Mouse (Mus musculus) G1E-ER4 (cell line): ENCODE measurements around the gene Hba-x. TPM values are rescaled to one million over a fixed set of nuclear protein-coding genes. Genes with fewer than 3 reads are reported as not detected.
A peak's percentile ranks its signal among the peaks of the same experiment; 100 is the strongest.

Experiments used
- GATA1 ChIP-seq: IDR thresholded peaks from one replicate; pipeline ENCODE4 v1.8.0; 2012; ENCODE audit warnings: low read length, inconsistent platforms
- polyA plus RNA-seq: library from polyadenylated mRNA; stranded (reverse); fragments of >175 nt; gene quantifications from 2 replicates; pipeline ENCODE4 v1.2.3, GENCODE M21; 2012

Hba-x gene
- polyA plus RNA-seq, 1 experiment, result not detected

DNA sequence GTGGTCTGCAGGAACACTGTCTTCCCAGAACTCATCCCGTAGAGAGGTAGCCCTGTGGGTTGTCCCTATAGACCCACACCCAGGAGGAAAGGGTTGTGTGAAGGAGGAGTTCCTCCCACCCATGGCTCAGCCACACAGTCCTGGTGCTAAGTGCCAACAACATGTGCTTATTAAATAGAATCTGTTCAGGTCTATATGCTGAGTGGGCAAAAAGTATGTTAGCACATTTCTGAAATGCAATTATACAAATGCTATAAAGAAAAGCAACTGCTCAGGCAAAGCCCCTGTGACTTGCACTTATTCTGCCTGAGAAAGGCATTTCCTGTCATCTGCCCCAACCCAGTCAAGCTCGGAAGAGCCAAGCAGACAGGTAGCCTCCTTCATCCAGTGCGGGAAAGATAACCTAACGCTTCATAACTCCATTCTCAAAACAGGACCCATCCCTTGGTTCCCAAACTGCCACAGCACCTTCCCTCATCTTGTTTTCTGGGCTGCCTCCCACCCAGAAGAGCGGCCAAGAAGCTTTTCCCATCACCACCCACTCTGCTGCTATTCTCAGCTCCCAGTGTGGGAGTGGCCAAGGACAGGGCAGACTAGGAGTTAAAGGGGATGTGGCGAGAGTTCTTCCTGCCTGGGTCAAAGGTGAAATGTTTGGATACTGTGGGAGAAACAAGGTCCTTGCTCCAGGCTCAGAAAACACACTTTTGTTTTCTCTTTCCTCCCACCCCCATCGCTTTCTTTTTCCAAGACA is 32.8 kb upstream of the Hba-x start:
- TF ChIP-seq GATA1, result no peak

GRCm38 (mm10) chr11:32244064-32244463 is 32.1 kb upstream of the Hba-x start:
- TF ChIP-seq GATA1, result no peak

DNA sequence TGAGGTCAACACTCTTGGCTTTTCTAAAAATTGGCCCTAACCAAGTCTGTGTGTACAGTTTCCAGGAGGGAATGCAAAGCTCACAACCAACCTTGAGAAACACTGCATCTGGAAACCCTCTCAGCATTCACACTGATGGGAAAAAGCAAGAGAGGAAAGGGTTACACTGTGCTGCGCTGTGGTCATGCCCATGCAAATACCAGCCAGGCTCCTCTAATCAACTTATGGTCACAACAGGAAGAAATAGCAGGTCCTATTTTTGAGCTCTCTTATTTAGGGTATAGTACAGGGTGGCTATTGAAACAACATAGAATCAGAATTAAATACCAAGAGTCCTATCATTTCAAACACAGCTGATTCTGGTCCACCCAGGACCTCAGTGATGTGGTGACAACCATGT is 31.6 kb upstream of the Hba-x start:
- no peak for TF ChIP-seq GATA1

DNA sequence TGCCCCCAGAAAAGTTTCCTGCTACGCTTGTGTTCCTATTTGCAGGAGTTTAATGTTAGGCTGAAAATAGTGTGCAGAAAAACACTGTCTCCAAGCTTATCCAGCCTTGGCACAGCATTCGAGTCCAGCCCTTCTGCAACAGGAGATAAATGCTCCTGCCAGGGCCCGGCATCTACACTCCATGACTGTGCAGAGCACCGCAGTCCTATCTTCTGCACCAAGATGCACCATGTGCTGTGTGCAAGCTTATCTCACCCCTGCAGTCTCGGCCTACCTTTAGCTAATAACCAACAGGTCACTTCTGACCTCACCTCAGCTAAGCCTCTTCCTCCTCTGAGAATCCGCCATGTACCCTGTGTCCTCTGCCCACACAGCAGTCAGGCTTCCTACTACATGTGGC is 30.6 kb upstream of the Hba-x start:
- TF ChIP-seq GATA1, result peak; percentile 96

GRCm38 (mm10) chr11:32247068-32247467 is 29.1 kb upstream of the Hba-x start:
- no peak for TF ChIP-seq GATA1

GRCm38 (mm10) chr11:32248350-32248749 is 27.9 kb upstream of the Hba-x start:
- TF ChIP-seq GATA1, result no peak

- TF ChIP-seq GATA1, result peak; percentile 95
These were observed 25.1 kb upstream of the Hba-x start for GRCm38 (mm10) chr11:32250880-32251763.

- no peak for TF ChIP-seq GATA1
These were observed 23.1 kb upstream of the Hba-x start for GRCm38 (mm10) chr11:32253121-32253520.

DNA sequence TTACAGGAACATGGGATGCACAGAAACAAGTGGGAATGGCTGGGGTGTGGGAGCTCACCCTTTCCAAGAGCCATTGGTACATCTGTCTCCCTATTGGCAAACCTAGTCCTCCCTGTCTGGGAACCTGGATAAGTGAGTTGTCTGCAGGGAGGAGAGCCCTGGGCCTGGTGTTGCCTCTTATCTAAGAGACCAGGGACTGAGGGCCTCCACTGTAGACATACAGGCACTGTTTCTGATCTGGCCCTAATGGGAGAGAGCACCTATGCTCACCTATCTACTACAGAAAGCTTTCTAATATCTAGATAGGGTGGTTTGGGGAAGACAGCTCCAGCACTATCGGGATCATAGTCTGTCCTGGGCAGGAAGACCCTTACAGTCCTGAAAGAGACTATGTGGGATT is 20.1 kb upstream of the Hba-x start:
- TF ChIP-seq GATA1, result no peak

GRCm38 (mm10) chr11:32256566-32256965 is 19.6 kb upstream of the Hba-x start:
- no peak for TF ChIP-seq GATA1

- TF ChIP-seq GATA1, result no peak
These were observed 13.4 kb upstream of the Hba-x start for GRCm38 (mm10) chr11:32262674-32263415.

- TF ChIP-seq GATA1, result peak; percentile 39
These were observed 11.0 kb upstream of the Hba-x start for GRCm38 (mm10) chr11:32265117-32265738.

DNA sequence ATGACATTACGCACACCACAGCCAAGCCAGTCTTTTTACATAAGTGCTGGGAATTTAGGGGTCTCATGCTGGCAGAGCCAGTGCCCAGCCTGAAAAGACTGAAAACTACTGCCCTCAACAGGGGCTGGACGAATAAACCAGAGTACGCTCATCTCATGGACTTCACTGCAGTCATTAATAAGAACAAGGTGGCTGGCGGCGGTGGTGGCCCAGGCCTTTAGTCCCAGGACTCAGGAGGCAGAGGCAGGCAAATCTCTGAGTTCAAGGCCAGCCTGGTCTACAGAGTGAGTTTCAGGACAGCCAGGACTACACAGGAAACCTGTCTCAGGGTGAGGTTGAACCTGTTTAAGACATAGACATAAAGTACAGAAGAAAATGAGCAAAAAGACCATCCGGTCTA is 10.0 kb upstream of the Hba-x start:
- no peak for TF ChIP-seq GATA1

DNA sequence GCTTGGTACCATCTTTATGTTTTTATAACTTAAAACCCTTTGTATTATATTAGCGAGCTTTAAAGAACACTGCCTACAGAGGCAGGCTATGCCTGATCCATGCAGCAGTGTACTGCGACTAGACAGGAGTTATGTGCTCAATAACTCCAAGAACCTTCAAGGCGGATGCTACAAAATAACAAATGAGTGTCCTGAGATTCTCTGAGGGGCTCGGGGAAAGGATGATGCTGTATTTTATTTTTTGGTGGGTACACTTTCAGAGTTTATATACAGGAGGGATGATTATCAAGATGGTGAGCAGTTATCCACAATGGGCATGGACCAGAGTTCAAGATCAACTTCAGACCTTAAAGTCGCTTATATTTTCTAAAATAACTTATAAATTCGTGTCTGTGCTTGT is 9.4 kb upstream of the Hba-x start:
- no peak for TF ChIP-seq GATA1

GRCm38 (mm10) chr11:32267188-32267884 is 8.9 kb upstream of the Hba-x start, which contains the start of gene Nprl3:
TSS of gene Nprl3 (minus strand) at chr11:32267707.
- TF ChIP-seq GATA1, result no peak

GRCm38 (mm10) chr11:32267964-32268363 is 8.2 kb upstream of the Hba-x start:
- TF ChIP-seq GATA1, result no peak
